Mouse (Mus musculus): Measurements from ENCODE around the gene Setd1b.
A peak's percentile ranks its signal among the peaks of the same experiment; 100 is the strongest.
"Not testable (repeated sequence)": the region's sequence is repeated elsewhere in the genome, so short reads cannot be mapped to it uniquely, and the experiment has no call there.

Gene Setd1b

GRCm38 (mm10) chr5:123166437-123166836, 24.4 kb downstream of the Setd1b start:
- no peak for DNase-seq

- no peak for DNase-seq
Observed at GRCm38 (mm10) chr5:123167591-123167990, 25.6 kb downstream of the Setd1b start.

- no peak for DNase-seq
Observed at GRCm38 (mm10) chr5:123169284-123169683, 27.3 kb downstream of the Setd1b start, which contains the start of gene Psmd9. Psmd9 (plus strand) TSS chr5:123169413.

DNA sequence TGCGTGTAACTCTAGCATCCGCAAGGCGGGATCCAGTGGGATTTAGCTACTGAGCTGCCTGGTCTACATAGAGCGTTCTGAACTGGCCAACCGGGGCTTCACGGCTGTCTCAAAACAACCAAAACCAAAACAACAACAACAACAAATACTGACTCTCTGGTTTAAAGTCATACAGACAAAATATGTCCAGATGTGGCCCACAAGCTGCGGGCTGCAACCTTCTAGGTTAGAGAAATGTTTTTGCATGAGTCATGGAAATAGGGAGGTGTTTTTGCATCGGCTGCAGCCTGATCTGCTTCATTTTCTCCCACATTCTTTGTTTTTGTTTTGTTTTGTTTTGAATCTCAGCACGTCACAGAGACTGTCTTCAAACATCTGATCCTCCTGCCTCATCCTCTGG, 28.4 kb downstream of the Setd1b start:
- DNase-seq: no peak

- peak; percentile 91 for DNase-seq
Observed at GRCm38 (mm10) chr5:123171646-123172350, 29.8 kb downstream of the Setd1b start.

DNA sequence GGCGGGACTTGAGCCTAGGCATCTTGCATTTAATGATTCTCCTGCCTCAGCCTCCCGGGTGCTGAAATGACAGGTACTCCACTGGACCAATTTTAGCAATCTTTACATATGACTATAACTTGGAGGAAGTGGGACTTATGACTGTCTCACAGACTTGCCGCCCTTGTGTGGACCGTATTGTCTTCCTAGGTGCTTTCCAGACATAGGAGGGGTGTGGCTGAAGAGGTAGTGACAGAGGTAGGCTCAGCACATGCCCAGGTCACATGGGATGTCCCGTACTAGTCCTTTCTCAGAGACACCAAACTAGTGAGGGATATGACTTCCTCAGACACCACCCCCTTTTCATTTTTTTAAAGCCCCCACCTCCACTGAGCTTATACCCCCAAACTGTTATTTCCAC, 36.8 kb downstream of the Setd1b start:
- no peak for DNase-seq

DNA sequence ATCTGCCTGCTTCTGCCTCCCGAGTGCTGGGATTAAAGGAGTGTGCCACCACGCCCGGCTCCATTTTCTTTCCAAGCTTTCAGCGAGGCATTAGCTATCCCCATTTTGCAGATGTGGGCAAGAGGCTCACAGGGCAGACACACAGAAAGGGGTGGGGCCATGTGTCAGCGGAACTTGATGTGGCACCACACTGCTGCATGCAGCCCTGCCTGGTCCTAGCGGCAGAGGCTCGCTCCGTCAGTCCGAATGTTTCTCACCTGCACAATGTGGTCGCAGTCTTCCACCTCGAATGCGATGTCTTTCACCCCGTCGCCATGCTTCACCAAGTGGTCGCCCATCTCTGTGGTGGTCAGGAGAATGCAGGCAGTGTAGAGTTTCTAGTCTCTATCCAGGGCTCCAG, 38.4 kb downstream of the Setd1b start:
- DNase-seq: no peak

- DNase-seq: no peak
Observed at GRCm38 (mm10) chr5:123181536-123181935, 39.5 kb downstream of the Setd1b start.

- no peak for DNase-seq
Observed at GRCm38 (mm10) chr5:123182651-123183050, 40.7 kb downstream of the Setd1b start, which contains the start of gene Hpd. Hpd (minus strand) TSS chr5:123182727.

DNA sequence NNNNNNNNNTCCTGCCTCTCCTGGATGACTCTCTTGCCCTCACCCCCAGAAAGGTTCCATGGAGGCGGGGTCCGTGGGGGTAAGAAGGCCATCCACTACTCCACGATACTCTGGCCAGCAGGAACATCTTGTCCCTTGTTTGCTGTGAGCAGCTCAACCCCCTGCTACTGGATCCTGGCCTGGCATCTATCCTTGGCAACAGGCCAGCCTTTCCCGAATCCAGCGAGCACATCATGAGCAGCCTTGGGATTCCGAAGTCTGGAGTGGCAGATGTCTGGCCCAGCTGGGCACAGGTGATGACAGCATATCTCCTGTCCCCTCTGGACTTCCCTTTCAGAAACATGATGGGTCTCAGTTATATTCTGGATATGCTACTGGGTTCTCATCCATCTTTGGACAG, 44.0 kb downstream of the Setd1b start:
- DNase-seq: no peak

DNA sequence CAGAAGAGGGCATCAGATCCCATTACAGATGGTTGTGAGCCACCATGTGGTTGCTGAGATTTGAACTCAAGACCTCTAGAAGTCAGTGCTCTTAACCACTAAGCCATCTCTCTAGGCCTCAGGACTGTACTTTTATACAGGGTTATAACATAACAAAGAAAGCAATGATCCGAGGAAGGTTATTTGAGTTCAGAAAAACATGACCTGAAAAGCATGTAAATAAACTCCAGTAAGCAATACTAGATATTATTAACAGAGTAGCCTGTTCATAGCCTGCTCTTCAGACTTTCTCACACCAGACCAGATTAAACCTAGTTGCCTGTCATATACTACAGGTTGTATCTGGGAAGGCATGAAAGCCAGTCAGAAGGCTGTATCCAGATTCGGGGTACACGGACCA, 45.3 kb downstream of the Setd1b start:
- DNase-seq: no peak

- no peak for DNase-seq
Observed at GRCm38 (mm10) chr5:123190912-123191311, 48.9 kb downstream of the Setd1b start.

GRCm38 (mm10) chr5:123191427-123191826, 49.4 kb downstream of the Setd1b start:
- DNase-seq: no peak

- DNase-seq: no peak
Observed at GRCm38 (mm10) chr5:123192606-123193150, 50.7 kb downstream of the Setd1b start.

- DNase-seq: no peak
Observed at GRCm38 (mm10) chr5:123193436-123193835, 51.4 kb downstream of the Setd1b start.

- no peak for DNase-seq
Observed at GRCm38 (mm10) chr5:123194856-123195255, 52.9 kb downstream of the Setd1b start.

DNA sequence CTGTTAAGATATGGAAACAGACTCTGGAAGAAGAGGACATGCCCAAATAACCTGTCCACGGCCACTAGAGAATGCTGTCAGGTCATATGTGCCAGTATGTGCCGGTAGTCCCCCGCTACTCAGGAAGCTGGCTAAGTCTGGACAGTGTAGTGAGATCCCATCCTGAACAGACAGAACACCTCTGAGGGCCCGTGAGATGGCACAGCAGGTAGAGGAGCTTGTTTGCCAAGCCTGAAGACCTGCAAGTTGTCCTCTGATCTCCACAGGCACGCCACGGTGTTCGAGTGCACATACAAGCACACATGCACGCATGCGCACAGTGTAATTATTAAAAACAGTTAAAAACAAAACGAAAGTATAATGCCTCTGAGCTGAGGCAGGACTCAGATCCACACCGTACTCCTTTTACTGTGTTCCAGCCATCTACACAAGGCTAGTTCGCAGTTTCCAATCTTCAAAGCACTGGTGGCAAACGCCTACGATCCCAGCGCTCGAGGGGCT, 53.6 kb downstream of the Setd1b start:
- no peak for DNase-seq

DNA sequence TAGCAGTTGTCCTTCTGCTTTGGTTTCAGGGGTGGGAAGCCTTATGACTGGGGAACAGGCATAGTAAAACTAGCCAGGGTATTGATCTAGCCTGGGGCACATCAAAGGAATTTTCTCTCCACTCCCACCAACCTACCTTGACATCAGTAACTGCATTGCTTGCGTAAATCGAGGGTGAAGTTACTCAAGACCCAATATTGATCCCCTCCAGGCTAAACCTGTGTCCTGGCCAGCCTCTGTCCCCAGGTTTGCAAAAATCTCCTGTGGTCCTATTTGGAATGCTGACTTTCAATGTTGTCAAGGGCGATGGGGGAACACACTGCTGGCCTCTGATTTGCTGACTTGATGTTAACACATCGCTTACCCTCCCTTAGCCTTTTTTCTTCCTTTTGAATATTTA, 54.8 kb downstream of the Setd1b start:
- no peak for DNase-seq

DNA sequence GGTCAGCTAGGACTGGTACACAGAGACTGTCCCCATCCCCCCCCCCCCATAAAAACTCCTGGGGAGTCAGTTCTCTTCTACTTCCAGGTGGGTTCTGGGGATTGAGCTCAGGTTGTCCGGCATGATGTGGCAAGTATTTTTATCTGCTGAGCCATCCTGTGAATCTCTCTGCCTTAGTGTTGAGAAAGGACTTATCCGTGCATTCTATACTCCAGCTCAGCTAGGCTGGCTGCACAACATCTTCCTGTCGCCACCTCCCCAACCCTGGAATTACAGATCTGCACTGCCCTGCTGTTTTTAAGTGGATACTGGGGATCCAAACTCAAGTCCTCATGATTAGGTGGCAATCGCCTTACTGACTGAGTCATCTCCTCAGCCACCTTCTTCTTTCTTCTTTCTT, 56.5 kb downstream of the Setd1b start:
- no peak for DNase-seq

GRCm38 (mm10) chr5:123200816-123201522, 59.0 kb downstream of the Setd1b start:
- not testable (repeated sequence) for DNase-seq

- no peak for DNase-seq
Observed at GRCm38 (mm10) chr5:123201523-123201892, 59.5 kb downstream of the Setd1b start.

- no peak for DNase-seq
Observed at GRCm38 (mm10) chr5:123201987-123202386, 60.0 kb downstream of the Setd1b start.

DNA sequence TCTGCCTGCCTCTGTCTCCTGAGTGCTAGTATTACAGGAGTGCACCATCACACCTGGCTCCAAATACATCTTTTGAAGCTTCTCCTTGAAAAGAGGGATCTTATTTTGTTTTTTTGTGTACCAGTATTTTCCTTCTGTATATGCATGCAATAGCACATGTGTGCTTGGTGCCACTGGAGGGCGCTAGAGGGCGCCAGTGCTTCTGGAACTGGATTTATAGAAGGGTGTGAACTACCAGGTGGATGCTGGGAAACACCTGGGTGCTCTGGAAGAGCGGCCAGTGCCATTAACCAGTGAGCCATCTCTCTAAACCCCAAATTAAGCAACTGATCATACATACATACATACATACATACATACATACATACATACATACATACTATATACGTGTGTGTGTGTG, 60.8 kb downstream of the Setd1b start:
- DNase-seq: not testable (repeated sequence)

GRCm38 (mm10) chr5:123203591-123203990, 61.6 kb downstream of the Setd1b start:
- DNase-seq: not testable (repeated sequence)

Data from thymus, postnatal 14 days (tissue).